Mouse (Mus musculus): ENCODE measurements around the gene Tsen2. TPM values are rescaled to one million over a fixed set of nuclear protein-coding genes. Genes with fewer than 3 reads are reported as not detected.

The Tsen2 gene
- total RNA-seq, 1 experiment from 2014 or later = 11.6 TPM

GRCm38 (mm10) chr6:115541676-115542275, 2.7 kb upstream of the Tsen2 start:
- DNase-seq = no peak

GRCm38 (mm10) chr6:115542341-115542740, 2.1 kb upstream of the Tsen2 start:
- no peak for DNase-seq

GRCm38 (mm10) chr6:115546276-115546675, 1.8 kb downstream of the Tsen2 start:
- DNase-seq = peak; percentile 45

- no peak for DNase-seq
These were observed 11.0 kb downstream of the Tsen2 start for GRCm38 (mm10) chr6:115555485-115555884.

- no peak for DNase-seq
These were observed 13.7 kb downstream of the Tsen2 start for GRCm38 (mm10) chr6:115558176-115558575.

- peak; percentile 12 for DNase-seq
These were observed 15.5 kb downstream of the Tsen2 start for GRCm38 (mm10) chr6:115559651-115560632.

- DNase-seq = no peak
These were observed 21.1 kb downstream of the Tsen2 start for GRCm38 (mm10) chr6:115565479-115566045.

- no peak for DNase-seq
These were observed 29.7 kb downstream of the Tsen2 start for GRCm38 (mm10) chr6:115574171-115574570.

- DNase-seq = no peak
These were observed 32.9 kb downstream of the Tsen2 start for GRCm38 (mm10) chr6:115577407-115577806.

- DNase-seq = no peak
These were observed 33.5 kb downstream of the Tsen2 start for GRCm38 (mm10) chr6:115577941-115578340.

GRCm38 (mm10) chr6:115580810-115581209, 36.3 kb downstream of the Tsen2 start:
- DNase-seq = no peak

GRCm38 (mm10) chr6:115582328-115583115, 38.1 kb downstream of the Tsen2 start:
- no peak for DNase-seq

- DNase-seq = no peak
These were observed 39.1 kb downstream of the Tsen2 start for GRCm38 (mm10) chr6:115583430-115584125.

- no peak for DNase-seq
These were observed 39.7 kb downstream of the Tsen2 start for GRCm38 (mm10) chr6:115584176-115584575.

GRCm38 (mm10) chr6:115586321-115586720, 41.9 kb downstream of the Tsen2 start:
- DNase-seq = no peak

GRCm38 (mm10) chr6:115591692-115592359, 47.4 kb downstream of the Tsen2 start:
- no peak for DNase-seq

GRCm38 (mm10) chr6:115592458-115592857, 48.0 kb downstream of the Tsen2 start, which contains the start of gene Mkrn2os:
Gene Mkrn2os (minus strand): TSS chr6:115592576.
- no peak for DNase-seq

GRCm38 (mm10) chr6:115593252-115593651, 48.8 kb downstream of the Tsen2 start:
- DNase-seq = no peak

GRCm38 (mm10) chr6:115594463-115594862, 50.0 kb downstream of the Tsen2 start:
- DNase-seq = no peak

- DNase-seq = no peak
These were observed 51.2 kb downstream of the Tsen2 start for GRCm38 (mm10) chr6:115595667-115596066.

GRCm38 (mm10) chr6:115601322-115601714, 56.9 kb downstream of the Tsen2 start:
- no peak for DNase-seq

Data from adrenal gland, postnatal 25 days (tissue).